Mouse (Mus musculus): ENCODE data around the gene Gm4297. TPM values are rescaled to one million over a fixed set of nuclear protein-coding genes. Genes with fewer than 3 reads are reported as not detected.

The Gm4297 gene
- not detected for total RNA-seq (2023)

GRCm38 (mm10) chrX:24574795-24575194, at the start of gene Gm4297:
TSS of gene Gm4297 (minus strand) at chrX:24574895.

Other genes starting within 250 kb of the Gm4297 start
- gene Gm5934, start 74.1 kb downstream of the Gm4297 start, total RNA-seq (2023): not detected
- gene Gm5935, start 200.3 kb upstream of the Gm4297 start, total RNA-seq (2023): not detected

Data from T-cell, adult 66 days (primary cell).